Mouse (Mus musculus) bone marrow macrophage, adult 2 months (primary cell): Measurements from ENCODE around the gene Sept6.

ENCODE experiments used
- CTCF ChIP-seq: IDR thresholded peaks from 2 replicates; pipeline ENCODE4 v1.5.1; 2012; ENCODE audit warnings: low read depth, mild to moderate bottlenecking, low read length, moderate library complexity
- POLR2A ChIP-seq: IDR thresholded peaks from 2 replicates; pipeline ENCODE4 v1.6.1; 2012; ENCODE audit warnings: mild to moderate bottlenecking, low read depth, low read length, borderline replicate concordance

DNA sequence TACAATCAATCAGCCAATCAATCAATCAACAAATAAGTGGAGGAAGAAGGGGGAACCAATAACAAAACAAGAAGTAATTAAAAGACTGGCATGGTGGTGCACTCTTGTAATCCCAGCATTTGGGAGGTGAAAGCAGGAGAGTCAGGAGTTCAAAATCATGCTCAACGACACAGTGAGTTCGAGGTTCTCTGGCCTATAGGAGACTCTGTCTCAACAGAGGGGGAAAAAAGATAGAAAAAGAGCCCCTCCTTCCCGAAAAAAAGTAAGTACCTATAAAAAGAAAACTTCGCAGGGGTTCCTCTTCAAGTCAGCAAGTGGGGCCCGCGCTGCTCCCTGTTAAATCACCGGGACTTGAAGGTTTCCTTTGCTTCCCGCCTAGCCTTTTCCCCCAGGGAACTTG lies 117.8 kb downstream of the Sept6 start, which contains the start of the genes Ube2a and C330007P06Rik:
- TF ChIP-seq POLR2A, result no peak
- TF ChIP-seq CTCF, result no peak
